Mouse (Mus musculus) kidney, adult 2 months (tissue): Measurements from ENCODE around the gene Rpp21. TPM values are rescaled to one million over a fixed set of nuclear protein-coding genes. Genes with fewer than 3 reads are reported as not detected.

Experiments
- DNase-seq: peaks from one replicate; pipeline ENCODE4 v3.0.0; 2021
- H3K27ac ChIP-seq: fragments of 200-500 bp; 2 replicates; pipeline ENCODE4 v1.5.1; 2012; ENCODE audit warnings: low read depth, low read length, control low read depth, inconsistent platforms; ENCODE audit not compliant: insufficient read depth
- H3K27me3 ChIP-seq: fragments of 200-500 bp; replicated peaks from 2 replicates; pipeline ENCODE4 v1.6.1; 2012; ENCODE audit warnings: mild to moderate bottlenecking, moderate library complexity, low read length, inconsistent platforms; ENCODE audit not compliant: control insufficient read depth, insufficient read depth
- H3K36me3 ChIP-seq: fragments of 200-500 bp; 2 replicates; pipeline ENCODE4 v1.6.1; 2012; ENCODE audit warnings: mild to moderate bottlenecking, moderate library complexity, low read length, inconsistent platforms; ENCODE audit not compliant: control insufficient read depth, insufficient read depth
- H3K4me1 ChIP-seq: fragments of 200-500 bp; 2 replicates; pipeline ENCODE4 v1.6.1; 2011; ENCODE audit warnings: low read length; ENCODE audit not compliant: control insufficient read depth, insufficient read depth
- H3K4me3 ChIP-seq: fragments of 200-500 bp; 2 replicates; pipeline ENCODE4 v1.5.1; 2011; ENCODE audit warnings: mild to moderate bottlenecking, low read depth, low read length, control low read depth; ENCODE audit not compliant: insufficient read depth
- CTCF ChIP-seq: fragments of 200-500 bp; conservative IDR thresholded peaks from 2 replicates; pipeline ENCODE4 v1.5.1; 2011; ENCODE audit warnings: low read depth, mild to moderate bottlenecking, control low read depth, low read length, moderate library complexity, mixed read lengths; ENCODE audit not compliant: insufficient read depth, insufficient read length
- POLR2A ChIP-seq: fragments of 200-500 bp; IDR thresholded peaks from one replicate; pipeline ENCODE4 v1.6.1; 2011; ENCODE audit warnings: low read depth, low read length, control low read depth
- WGBS: fragments of 180-500 bp; shearing (Covaris S2); methylation state at CpG from one replicate; pipeline ENCODE4 v1.1.7; 2018; 5-methylcytosine and 5-hydroxymethylcytosine counted together
- polyA plus RNA-seq: library from polyadenylated mRNA; depleted of rRNA; stranded (reverse); fragments of >200 nt; gene quantifications from 2 replicates; pipeline ENCODE4 v1.2.3, GENCODE M21; 2012

The Rpp21 gene
- polyA plus RNA-seq, 1 experiment = 101 TPM

- Histone ChIP-seq H3K4me1 (peaks cover 3% of the 10 kb centered on the region; the same call in 1 of the 2 replicates), H3K27ac (peak overlapping the region; percentile 96), H3K27me3 (no peaks in the 10 kb centered on the region), H3K36me3 (no peaks in the 10 kb centered on the region; the same call in 1 of the 2 replicates), H3K4me3 (peak overlapping the region; percentile 86)
- under 1% methylated on average over 79 of the region's 84 CpGs for WGBS
- DNase-seq = peak; percentile 92
- no peak for TF ChIP-seq POLR2A
- TF ChIP-seq CTCF = no peak
These were observed 13.2 kb upstream of the Rpp21 start for GRCm38 (mm10) chr17:36270956-36271585.

GRCm38 (mm10) chr17:36265834-36266233 is 8.0 kb upstream of the Rpp21 start:
- TF ChIP-seq POLR2A (no peak), CTCF (0 out of 2 replicates have a peak, but pooled peaks have one; percentile 3)
- H3K27ac ChIP-seq = no peak overlapping the region
- no peaks in the 10 kb centered on the region for H3K27me3 ChIP-seq
- H3K4me3 ChIP-seq = no peak overlapping the region
- 80% methylated on average over 5 of the region's 5 CpGs for WGBS
- no peaks in the 10 kb centered on the region for H3K4me1 ChIP-seq
- H3K36me3 ChIP-seq = no peaks in the 10 kb centered on the region; the same call in 1 of the 2 replicates
- peak; percentile 11 for DNase-seq

- Histone ChIP-seq H3K27me3 (no peaks in the 10 kb centered on the region), H3K4me3 (no peak overlapping the region), H3K4me1 (no peaks in the 10 kb centered on the region), H3K36me3 (no peaks in the 10 kb centered on the region; the same call in 1 of the 2 replicates), H3K27ac (no peak overlapping the region)
- WGBS = 84% methylated on average over 3 of the region's 3 CpGs
- TF ChIP-seq POLR2A (no peak), CTCF (no peak)
- no peak for DNase-seq
These were observed 6.5 kb upstream of the Rpp21 start for GRCm38 (mm10) chr17:36264273-36264925.

- no peak for DNase-seq
- TF ChIP-seq CTCF (no peak), POLR2A (no peak)
- Histone ChIP-seq H3K27ac (no peak overlapping the region), H3K36me3 (no peaks in the 10 kb centered on the region; the same call in 1 of the 2 replicates), H3K27me3 (no peaks in the 10 kb centered on the region), H3K4me1 (peaks cover 3% of the 10 kb centered on the region; the same call in 1 of the 2 replicates), H3K4me3 (no peak overlapping the region)
- WGBS = 85% methylated on average over 9 of the region's 9 CpGs
These were observed 3.8 kb upstream of the Rpp21 start for GRCm38 (mm10) chr17:36261511-36262166.

- Histone ChIP-seq H3K27me3 (no peaks in the 10 kb centered on the region), H3K36me3 (no peaks in the 10 kb centered on the region; the same call in 1 of the 2 replicates), H3K27ac (peak overlapping the region; percentile 86), H3K4me3 (peak overlapping the region; percentile 98), H3K4me1 (peaks cover 7% of the 10 kb centered on the region; the same call in 1 of the 2 replicates)
- DNase-seq = peak; percentile 90
- peak; percentile 53 for TF ChIP-seq POLR2A
- peak; percentile 73 for TF ChIP-seq CTCF
- WGBS = under 1% methylated on average over 37 of the region's 37 CpGs
These were observed 475 bp downstream of the Rpp21 start for GRCm38 (mm10) chr17:36257241-36257947.

- WGBS = 23% methylated on average over 6 of the region's 6 CpGs
These were observed 4.7 kb downstream of the Rpp21 start for GRCm38 (mm10) chr17:36253087-36253600.

More at GRCm38 (mm10) chr17:36253087-36253600, 4.7 kb downstream of the Rpp21 start:
- Histone ChIP-seq H3K36me3 (no peaks in the 10 kb centered on the region), H3K27ac (no peak overlapping the region), H3K27me3 (no peaks in the 10 kb centered on the region), H3K4me3 (no peak overlapping the region), H3K4me1 (peaks cover 7% of the 10 kb centered on the region; the same call in 1 of the 2 replicates)
- DNase-seq = peak; percentile 26
- TF ChIP-seq CTCF (no peak), POLR2A (no peak)
